In the genomic region with DNA sequence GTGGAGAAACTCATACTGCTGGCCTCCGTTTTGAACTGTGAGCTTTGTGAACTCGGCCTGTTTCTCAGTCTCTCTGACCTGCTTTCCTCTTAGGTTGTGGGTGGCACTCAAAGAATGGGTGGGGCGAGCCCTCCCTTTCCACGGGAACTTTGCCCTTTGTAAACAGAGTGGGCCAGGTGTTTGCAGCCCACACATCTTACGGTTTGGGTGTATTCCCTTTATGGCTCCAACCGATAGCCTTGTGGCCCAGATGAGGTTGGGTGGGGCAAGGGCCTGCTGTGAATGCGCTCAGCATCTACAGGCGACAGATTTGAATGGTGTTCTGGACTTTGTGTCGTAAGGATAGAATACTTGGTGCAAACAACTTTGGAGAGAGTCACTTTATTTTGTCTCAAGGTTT, we compare ENCODE assay signal across 21 mouse cellular contexts. TPM values are rescaled to one million over a fixed set of nuclear protein-coding genes. Genes with fewer than 3 reads are reported as not detected.
DNase-seq lines count a peak whose midpoint lies in the region; ATAC-seq and TF ChIP-seq lines count a peak whose summit lies in the region.
"Had no signal": no experiment of that assay in that cellular context is flagged by ENCODE, and none has a peak within 500 bp of the region (broad histone marks: within the 10 kb centered on the region; RNA-seq: fewer than 3 reads in every experiment).

No protein-coding gene starts in this region.

- no peak overlapping the region for H3K4me2 ChIP-seq in forebrain, embryonic 11.5 days (ENCODE audit: low read depth, low read length, severe bottlenecking)
- H3K4me2 ChIP-seq in lung, postnatal 0 days (replicated peaks; ENCODE audit: low read depth, low read length), result no peak overlapping the region
- H3K4me2 ChIP-seq: embryonic facial prominence, embryonic 15.5 days; forebrain, embryonic 13.5 days; heart, embryonic 11.5 days; hindbrain, embryonic 15.5 days; liver, embryonic 13.5 days; midbrain, embryonic 11.5 days; neural tube, embryonic 13.5 days had no signal

- H3K4me1 ChIP-seq in forebrain, embryonic 10.5 days, result peaks cover 84% of the 10 kb centered on the region
- H3K4me1 ChIP-seq in forebrain, embryonic 11.5 days (replicated peaks; ENCODE audit: control insufficient read depth, insufficient read depth, low read length), result peaks cover 25% of the 10 kb centered on the region; the same call in 1 of the 2 replicates
- no peaks in the 10 kb centered on the region for H3K4me1 ChIP-seq in lung, postnatal 0 days (ENCODE audit: insufficient read depth, low read depth, low read length)
- H3K4me1 ChIP-seq: liver, embryonic 13.5 days had no signal

- H3K36me3 ChIP-seq in forebrain, embryonic 10.5 days (replicated peaks), result peaks cover 27% of the 10 kb centered on the region
- H3K36me3 ChIP-seq in forebrain, embryonic 11.5 days (ENCODE audit: control insufficient read depth, insufficient read depth, low read length), result no peaks in the 10 kb centered on the region
- H3K36me3 ChIP-seq in lung, postnatal 0 days (ENCODE audit: insufficient read depth, low read length), result no peaks in the 10 kb centered on the region
- H3K36me3 ChIP-seq: embryonic facial prominence, embryonic 15.5 days; hindbrain, embryonic 15.5 days; liver, embryonic 13.5 days had no signal

- H3K4me3 ChIP-seq in forebrain, embryonic 10.5 days, result no peak overlapping the region
- no peak overlapping the region for H3K4me3 ChIP-seq in forebrain, embryonic 11.5 days (ENCODE audit: low read depth, low read length)
- H3K4me3 ChIP-seq in lung, postnatal 0 days (ENCODE audit: low read depth, low read length), result no peak overlapping the region
- H3K4me3 ChIP-seq: embryonic facial prominence, embryonic 15.5 days; forebrain, embryonic 13.5 days; hindbrain, embryonic 15.5 days; layer of hippocampus, adult 2 months; liver, embryonic 13.5 days; neural tube, embryonic 13.5 days had no signal

- H3K9me3 ChIP-seq in forebrain, embryonic 10.5 days, result peaks cover 8% of the 10 kb centered on the region; the same call in 1 of the 2 replicates
- H3K9me3 ChIP-seq in forebrain, embryonic 11.5 days (ENCODE audit: control insufficient read depth, low read length), result no peaks in the 10 kb centered on the region
- H3K9me3 ChIP-seq in lung, postnatal 0 days (ENCODE audit: low read length), result no peaks in the 10 kb centered on the region
- H3K9me3 ChIP-seq: embryonic facial prominence, embryonic 15.5 days; hindbrain, embryonic 15.5 days; liver, embryonic 13.5 days; neural tube, embryonic 13.5 days had no signal

- no peak overlapping the region for H3K9ac ChIP-seq in forebrain, embryonic 11.5 days (ENCODE audit: low read length)
- H3K9ac ChIP-seq in lung, postnatal 0 days (replicated peaks; ENCODE audit: low read depth), result no peak overlapping the region
- H3K9ac ChIP-seq: embryonic facial prominence, embryonic 15.5 days; forebrain, embryonic 13.5 days; hindbrain, embryonic 15.5 days; liver, embryonic 13.5 days; neural tube, embryonic 13.5 days had no signal

- no peak for TF ChIP-seq CTCF in lung, postnatal 0 days (IDR thresholded peaks at IDR 0.05)

- ATAC-seq in forebrain, embryonic 11.5 days (replicated peaks; ENCODE audit: low FRiP score), result no peak
- peak; percentile 58; the same call in 1 of the 2 replicates for ATAC-seq in common myeloid progenitor, adult 5-6 weeks (replicated peaks; ENCODE audit: low read depth, poor library complexity, severe bottlenecking)
- peak; percentile 96 for ATAC-seq in megakaryocyte-erythroid progenitor cell, adult 5-6 weeks (replicated peaks; ENCODE audit: low FRiP score, low TSS enrichment, poor library complexity, severe bottlenecking)
- no peak for ATAC-seq in lung, postnatal 0 days
- ATAC-seq: forebrain, embryonic 13.5 days had no signal

- peak overlapping the region; percentile 88 for H3K27ac ChIP-seq in forebrain, embryonic 10.5 days
- no peak overlapping the region for H3K27ac ChIP-seq in forebrain, embryonic 11.5 days (ENCODE audit: low read depth, low read length)
- no peak overlapping the region for H3K27ac ChIP-seq in lung, postnatal 0 days (ENCODE audit: low read length)
- H3K27ac ChIP-seq: embryonic facial prominence, embryonic 15.5 days; forebrain, embryonic 13.5 days; hindbrain, embryonic 15.5 days; layer of hippocampus, adult 2 months; liver, embryonic 13.5 days; neural tube, embryonic 13.5 days had no signal

- peaks cover 40% of the 10 kb centered on the region for H3K27me3 ChIP-seq in forebrain, embryonic 10.5 days (ENCODE audit: poor library complexity, severe bottlenecking)
- H3K27me3 ChIP-seq in forebrain, embryonic 11.5 days (ENCODE audit: control insufficient read depth, insufficient read depth, low read length), result peaks cover 8% of the 10 kb centered on the region
- no peaks in the 10 kb centered on the region for H3K27me3 ChIP-seq in lung, postnatal 0 days (replicated peaks; ENCODE audit: insufficient read depth, low read length)
- H3K27me3 ChIP-seq: embryonic facial prominence, embryonic 15.5 days; hindbrain, embryonic 15.5 days; neural tube, embryonic 13.5 days had no signal

- WGBS in forebrain, embryonic 10.5 days, result 94% methylated on average over 9 of the region's 9 CpGs
- 92% methylated on average over 9 of the region's 9 CpGs for WGBS in forebrain, embryonic 11.5 days
- 62% methylated on average over 9 of the region's 9 CpGs for WGBS in lung, postnatal 0 days

- no peak for TF ChIP-seq EP300 in lung, postnatal 0 days (IDR thresholded peaks at IDR 0.05)

- no peak for DNase-seq in forebrain, embryonic 10.5 days (ENCODE audit: extremely low spot score, low spot score)
- DNase-seq in forebrain, embryonic 11.5 days (ENCODE audit: low spot score), result no peak
- peak; percentile 16 to 34 for DNase-seq in thymus, postnatal 10 days (ENCODE audit: low spot score in 2 of 2)
- DNase-seq in lung, postnatal 36 days, result no peak
- no peak for DNase-seq in lung, postnatal 0 days (ENCODE audit: low spot score)
- no peak for DNase-seq in cerebellum, adult 9-11 months
- DNase-seq: adrenal gland, postnatal 25 days; cerebellum, adult 9-10 months; heart, postnatal 14 days; liver, embryonic 13.5 days; lung, postnatal 14 days had no signal

RNA-seq across cellular contexts. Expression of gene Plekha6, which starts 26.5 kb away (rescaled TPM):
- polyA plus RNA-seq in forebrain, embryonic 10.5 days (2016; fragmentation: Nextera tagmentation; extraction: Ambion mirVana), result 9.0 and 9.9 TPM in 2 replicates
- polyA plus RNA-seq in forebrain, embryonic 11.5 days (2014; fragmentation: Nextera tagmentation; extraction: Ambion mirVana), result 16.2 and 18.8 TPM in 2 replicates
- total RNA-seq in common myeloid progenitor, adult 5-6 weeks (2017), result 2.3 and 3.1 TPM in 2 replicates
- total RNA-seq in megakaryocyte-erythroid progenitor cell, adult 5-6 weeks (2014; fragmentation: Nextera tagmentation), result 15.7 and 18.6 TPM in 2 replicates
- total RNA-seq in megakaryocyte-erythroid progenitor cell, adult 5-6 weeks (2017), result 2.2 and 3.8 TPM in 2 replicates
- polyA plus RNA-seq in lung, postnatal 0 days (2015; fragmentation: Nextera tagmentation; extraction: Ambion mirVana), result 3.2 and 5.0 TPM in 2 replicates
- total RNA-seq: CH12.LX had no signal

RNA-seq across cellular contexts. Expression of gene Ppp1r15b, which starts 59.6 kb away (rescaled TPM):
- 59.1 and 59.3 TPM in 2 replicates for polyA plus RNA-seq in forebrain, embryonic 10.5 days (2016; fragmentation: Nextera tagmentation; extraction: Ambion mirVana)
- polyA plus RNA-seq in forebrain, embryonic 11.5 days (2014; fragmentation: Nextera tagmentation; extraction: Ambion mirVana), result 62.8 and 69.7 TPM in 2 replicates
- 77.3 and 105 TPM in 2 replicates for total RNA-seq in common myeloid progenitor, adult 5-6 weeks (2017)
- 73.9 and 82.5 TPM in 2 replicates for total RNA-seq in megakaryocyte-erythroid progenitor cell, adult 5-6 weeks (2014; fragmentation: Nextera tagmentation)
- total RNA-seq in megakaryocyte-erythroid progenitor cell, adult 5-6 weeks (2017), result 116 TPM in 2 replicates
- 19.5 and 20.0 TPM in 2 replicates for polyA plus RNA-seq in lung, postnatal 0 days (2015; fragmentation: Nextera tagmentation; extraction: Ambion mirVana)

Comparison
In these comparisons a context has a peak if more than half of its experiments do, and no peak if none do; other contexts are left out.
1. DNase-seq: peak in thymus, postnatal 10 days (2 of 2); none in forebrain, embryonic 10.5 days (single experiment), forebrain, embryonic 11.5 days (single experiment), lung, postnatal 36 days (single experiment), lung, postnatal 0 days (single experiment) and cerebellum, adult 9-11 months (single experiment).
2. ATAC-seq: peak in common myeloid progenitor, adult 5-6 weeks (single experiment) and megakaryocyte-erythroid progenitor cell, adult 5-6 weeks (single experiment); none in forebrain, embryonic 11.5 days (single experiment) and lung, postnatal 0 days (single experiment).